Mouse (Mus musculus): ENCODE results near the gene H2-T22.

DNA sequence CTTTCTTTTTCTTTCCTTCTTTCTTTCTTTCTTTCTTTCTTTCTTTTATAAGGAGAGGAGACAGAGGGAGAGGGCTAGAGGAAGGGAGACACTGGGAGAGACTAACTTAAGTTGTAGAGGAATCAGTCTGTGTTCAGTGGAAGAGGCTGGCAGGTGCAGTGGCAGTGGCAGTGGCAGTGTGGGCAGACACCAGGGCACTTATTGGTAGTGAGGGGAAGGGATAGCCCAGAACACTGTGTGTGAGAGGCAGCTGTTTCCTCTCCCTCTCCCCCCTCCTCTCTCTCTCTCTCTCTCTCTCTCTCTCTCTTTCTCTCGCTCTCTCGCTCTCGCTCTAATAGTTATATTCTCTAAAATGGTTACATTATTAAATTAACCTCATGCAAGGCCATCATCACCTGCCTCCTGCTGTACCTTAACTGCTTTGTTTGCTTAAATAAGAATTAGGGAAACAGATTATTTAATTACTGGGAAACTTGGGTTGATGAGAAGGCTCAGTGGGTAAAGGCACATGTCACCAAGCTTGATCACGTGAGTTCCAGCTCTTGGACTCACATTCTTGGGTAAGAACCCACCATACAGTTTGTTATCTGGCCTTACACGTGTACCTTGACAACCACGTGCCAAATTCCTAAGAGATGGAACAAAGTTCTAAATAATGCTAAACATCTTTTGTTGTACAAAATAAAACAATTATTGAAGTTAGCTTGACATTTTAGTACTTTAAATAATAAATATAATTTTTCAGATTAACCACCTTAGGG is 43.8 kb downstream of the H2-T22 start:
- TF ChIP-seq GATA1 (IDR thresholded peaks at IDR 0.05; ENCODE audit: low read length): no peak
- no peak for TF ChIP-seq TAL1 (IDR thresholded peaks at IDR 0.05; ENCODE audit: low read length)
